Mouse (Mus musculus): ENCODE data around the gene Tex19.1. TPM values are rescaled to one million over a fixed set of nuclear protein-coding genes. Genes with fewer than 3 reads are reported as not detected.

Tex19.1 gene
- polyA plus RNA-seq, 1 experiment from 2014 or later, result not detected

DNA sequence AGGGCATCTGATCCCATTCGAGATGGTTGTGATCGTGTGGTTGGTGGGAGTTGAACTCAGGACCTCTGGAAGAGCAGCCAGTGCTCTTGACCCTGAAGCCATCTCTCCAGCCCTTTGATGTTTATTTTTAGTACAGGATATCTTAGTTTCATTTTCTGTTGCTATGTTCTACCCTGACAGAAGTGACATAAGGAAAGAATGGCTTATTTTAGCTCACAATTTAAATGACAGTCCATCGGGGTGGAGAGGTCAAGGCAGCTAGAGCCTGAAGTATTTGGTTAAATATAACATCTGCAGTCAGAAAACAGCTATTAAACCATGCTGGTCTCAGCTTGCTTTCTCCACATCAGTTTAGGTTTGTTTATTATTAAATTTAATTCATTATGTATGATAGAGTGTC is 24.8 kb upstream of the Tex19.1 start:
- no peak for ATAC-seq (ENCODE audit: low FRiP score)
- Histone ChIP-seq H3K27ac (replicated peaks) (no peak overlapping the region), H3K4me3 (replicated peaks) (no peak overlapping the region), H3K9me3 (replicated peaks) (no peaks in the 10 kb centered on the region), H3K4me2 (no peak overlapping the region), H3K27me3 (replicated peaks) (no peaks in the 10 kb centered on the region), H3K9ac (replicated peaks) (no peak overlapping the region), H3K36me3 (no peaks in the 10 kb centered on the region), H3K4me1 (no peaks in the 10 kb centered on the region)
- 83% methylated on average over 3 of the region's 3 CpGs for WGBS

DNA sequence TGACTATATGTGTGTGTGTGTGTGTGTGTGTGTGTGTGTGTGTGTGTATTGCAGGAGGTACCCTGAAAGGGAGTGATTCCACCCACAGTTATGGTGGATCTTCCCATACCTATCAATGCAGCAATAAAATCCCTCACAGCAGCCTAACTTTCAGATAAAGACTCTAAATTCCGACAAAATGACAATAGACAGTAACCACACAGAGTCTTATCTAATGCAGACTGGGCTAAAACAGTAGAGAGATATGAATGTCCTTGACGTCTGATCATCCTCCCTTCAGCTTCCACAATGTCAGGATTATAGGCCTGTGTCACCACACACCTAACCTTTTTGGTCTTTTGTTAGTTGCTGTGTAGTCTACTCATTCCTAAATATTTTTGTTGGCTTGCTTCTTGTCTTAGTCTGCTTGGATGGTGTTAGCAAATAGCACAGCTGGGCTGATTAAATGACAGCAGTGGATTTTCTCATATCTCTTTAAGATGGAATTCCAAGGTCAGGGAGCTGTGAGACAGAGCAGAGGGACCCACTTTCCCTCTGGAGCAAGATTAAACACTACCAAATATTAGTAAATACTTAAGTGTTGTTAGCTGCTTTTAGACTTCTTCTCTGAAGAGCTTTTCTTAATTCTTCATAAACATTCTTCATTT is 23.8 kb upstream of the Tex19.1 start:
- Histone ChIP-seq H3K27me3 (replicated peaks) (no peaks in the 10 kb centered on the region), H3K36me3 (no peaks in the 10 kb centered on the region), H3K4me3 (replicated peaks) (no peak overlapping the region), H3K27ac (replicated peaks) (no peak overlapping the region), H3K4me2 (no peak overlapping the region), H3K4me1 (no peaks in the 10 kb centered on the region), H3K9ac (replicated peaks) (no peak overlapping the region), H3K9me3 (replicated peaks) (no peaks in the 10 kb centered on the region)
- 75% methylated on average over 2 of the region's 2 CpGs for WGBS
- no peak for ATAC-seq (ENCODE audit: low FRiP score)

DNA sequence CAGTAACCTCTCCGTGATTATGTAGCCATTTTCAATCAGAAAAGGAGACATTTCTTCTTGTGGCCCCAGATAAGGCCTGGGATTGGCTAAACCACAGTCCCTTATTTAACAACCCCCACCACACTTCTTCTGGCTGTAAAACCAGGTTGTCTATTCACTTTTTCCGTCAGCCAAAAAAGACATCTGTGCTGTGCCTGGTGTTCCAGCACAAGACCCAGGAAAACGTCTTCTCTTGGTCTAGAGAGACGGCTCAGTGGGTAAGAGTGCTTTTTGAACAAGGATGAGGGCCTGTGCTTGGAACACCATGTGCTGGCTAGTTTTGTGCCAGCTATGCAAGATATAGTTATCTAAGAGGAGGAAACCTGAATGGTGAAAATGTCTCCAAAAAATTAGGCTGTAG is 22.5 kb upstream of the Tex19.1 start:
- H3K36me3 ChIP-seq, result no peaks in the 10 kb centered on the region
- H3K4me1 ChIP-seq, result no peaks in the 10 kb centered on the region
- no peaks in the 10 kb centered on the region for H3K9me3 ChIP-seq (replicated peaks)
- ATAC-seq (ENCODE audit: low FRiP score), result no peak
- no peak overlapping the region for H3K27ac ChIP-seq (replicated peaks)
- H3K4me2 ChIP-seq, result no peak overlapping the region
- no peaks in the 10 kb centered on the region for H3K27me3 ChIP-seq (replicated peaks)
- H3K4me3 ChIP-seq (replicated peaks), result no peak overlapping the region
- H3K9ac ChIP-seq (replicated peaks), result no peak overlapping the region
- WGBS, result 85% methylated on average over 4 of the region's 4 CpGs

DNA sequence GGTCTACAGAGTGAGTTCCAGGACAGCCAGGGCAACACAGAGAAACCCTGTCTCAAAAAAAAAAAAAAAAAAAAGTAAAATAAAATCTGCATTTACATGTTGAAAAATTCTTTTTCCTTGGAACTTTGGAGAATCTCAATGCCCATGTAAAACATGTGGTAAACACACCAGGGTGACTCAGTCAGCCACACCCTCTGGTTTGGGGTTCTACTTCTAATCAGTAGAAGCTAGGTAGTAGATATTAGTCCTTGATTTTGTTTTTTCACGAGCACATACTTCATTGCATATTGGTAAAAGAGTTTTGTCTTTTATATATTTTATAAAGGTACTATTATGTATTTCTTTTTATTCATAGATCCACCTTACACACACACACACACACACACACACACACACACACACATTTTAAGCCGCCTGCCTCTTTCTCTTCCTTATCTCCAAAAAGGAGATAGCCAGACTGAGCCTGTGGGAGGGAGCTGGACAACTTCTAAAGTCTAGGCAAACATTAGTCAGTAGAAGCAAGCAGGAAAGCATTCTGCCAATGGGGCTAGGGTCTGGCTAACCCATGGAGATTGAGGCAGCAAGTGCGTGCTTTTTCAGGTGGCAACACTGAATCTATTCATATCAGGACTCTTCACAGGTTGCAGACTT is 20.3 kb upstream of the Tex19.1 start:
- Histone ChIP-seq H3K27me3 (replicated peaks) (no peaks in the 10 kb centered on the region), H3K9ac (replicated peaks) (no peak overlapping the region), H3K36me3 (no peaks in the 10 kb centered on the region), H3K27ac (replicated peaks) (no peak overlapping the region), H3K4me3 (replicated peaks) (no peak overlapping the region), H3K9me3 (replicated peaks) (no peaks in the 10 kb centered on the region), H3K4me1 (no peaks in the 10 kb centered on the region), H3K4me2 (no peak overlapping the region)
- WGBS, result 88% methylated on average over 3 of the region's 3 CpGs
- ATAC-seq (ENCODE audit: low FRiP score), result no peak

DNA sequence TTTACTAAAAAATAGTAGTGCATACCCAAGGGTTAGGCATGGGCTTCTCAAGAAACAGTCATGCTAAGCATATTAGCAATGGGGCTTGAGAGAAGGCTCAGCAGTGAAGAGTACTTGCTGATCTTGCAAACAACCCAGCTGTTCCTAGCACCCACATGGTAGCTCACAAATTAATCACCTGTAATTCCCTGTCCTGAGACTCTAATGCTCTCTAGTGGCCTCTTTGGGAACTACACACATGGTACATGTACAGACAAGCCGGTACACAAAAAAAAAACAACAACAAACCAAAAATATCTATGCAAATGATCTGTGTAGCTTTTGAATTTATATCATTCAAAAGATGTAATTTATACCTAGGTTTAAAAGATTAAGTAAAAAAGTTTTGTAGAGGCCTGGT is 19.5 kb upstream of the Tex19.1 start:
- H3K4me3 ChIP-seq (replicated peaks), result no peak overlapping the region
- H3K9me3 ChIP-seq (replicated peaks), result no peaks in the 10 kb centered on the region
- H3K4me1 ChIP-seq, result no peaks in the 10 kb centered on the region
- H3K36me3 ChIP-seq, result no peaks in the 10 kb centered on the region
- WGBS, result 90% methylated on average over 1 of the region's 1 CpGs
- H3K27me3 ChIP-seq (replicated peaks), result no peaks in the 10 kb centered on the region
- ATAC-seq (ENCODE audit: low FRiP score), result no peak
- H3K4me2 ChIP-seq, result no peak overlapping the region
- H3K9ac ChIP-seq (replicated peaks), result no peak overlapping the region
- no peak overlapping the region for H3K27ac ChIP-seq (replicated peaks)

DNA sequence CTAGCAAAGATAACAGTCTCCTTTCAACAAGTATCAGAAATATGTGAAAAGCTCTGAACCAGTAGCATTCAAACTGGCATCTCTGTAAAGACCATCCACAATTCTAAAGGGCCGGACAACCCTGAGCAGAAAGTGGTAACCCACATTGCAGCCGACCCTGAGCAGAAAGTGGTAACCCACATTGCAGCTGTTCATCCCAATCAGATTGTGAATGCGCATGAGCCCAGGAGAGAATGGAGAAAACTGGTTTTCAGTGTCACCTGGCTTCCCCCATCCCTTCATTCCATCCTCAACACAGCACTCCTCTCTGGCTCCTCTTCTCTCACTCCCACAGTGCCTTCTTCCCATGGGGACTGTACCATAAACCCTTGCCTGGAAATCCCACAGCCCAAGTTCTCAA is 18.5 kb upstream of the Tex19.1 start:
- Histone ChIP-seq H3K4me3 (replicated peaks) (no peak overlapping the region), H3K27me3 (replicated peaks) (no peaks in the 10 kb centered on the region), H3K36me3 (no peaks in the 10 kb centered on the region), H3K9me3 (replicated peaks) (no peaks in the 10 kb centered on the region), H3K9ac (replicated peaks) (no peak overlapping the region), H3K4me1 (no peaks in the 10 kb centered on the region), H3K27ac (replicated peaks) (no peak overlapping the region), H3K4me2 (no peak overlapping the region)
- 88% methylated on average over 3 of the region's 3 CpGs for WGBS
- ATAC-seq (ENCODE audit: low FRiP score), result no peak

DNA sequence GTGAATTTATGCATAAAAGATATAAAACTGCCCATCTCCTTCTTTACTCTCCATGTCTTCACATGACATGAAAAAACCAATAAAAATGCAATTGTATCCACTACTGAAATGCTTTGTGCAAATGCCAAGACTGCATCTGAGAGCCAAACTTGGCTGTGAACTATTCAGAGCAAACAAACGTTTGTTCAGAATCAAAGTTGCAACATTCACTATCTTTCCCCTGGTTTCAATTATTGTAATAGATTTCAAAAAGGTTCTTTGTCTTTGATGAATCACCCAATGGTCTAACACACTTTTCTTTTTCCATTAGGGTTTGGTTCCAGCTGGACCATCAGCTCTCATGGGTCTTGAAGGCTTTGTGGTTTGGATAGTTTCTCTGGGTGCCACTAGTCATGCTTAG is 16.3 kb upstream of the Tex19.1 start:
- H3K9ac ChIP-seq (replicated peaks), result no peak overlapping the region
- no peak overlapping the region for H3K4me3 ChIP-seq (replicated peaks)
- no peak for ATAC-seq (ENCODE audit: low FRiP score)
- H3K4me2 ChIP-seq, result no peak overlapping the region
- 65% methylated on average over 1 of the region's 1 CpGs for whole genome bisulfite sequencing
- H3K27ac ChIP-seq (replicated peaks), result no peak overlapping the region
- H3K9me3 ChIP-seq (replicated peaks), result no peaks in the 10 kb centered on the region
- H3K27me3 ChIP-seq (replicated peaks), result no peaks in the 10 kb centered on the region
- no peaks in the 10 kb centered on the region for H3K36me3 ChIP-seq
- no peaks in the 10 kb centered on the region for H3K4me1 ChIP-seq

DNA sequence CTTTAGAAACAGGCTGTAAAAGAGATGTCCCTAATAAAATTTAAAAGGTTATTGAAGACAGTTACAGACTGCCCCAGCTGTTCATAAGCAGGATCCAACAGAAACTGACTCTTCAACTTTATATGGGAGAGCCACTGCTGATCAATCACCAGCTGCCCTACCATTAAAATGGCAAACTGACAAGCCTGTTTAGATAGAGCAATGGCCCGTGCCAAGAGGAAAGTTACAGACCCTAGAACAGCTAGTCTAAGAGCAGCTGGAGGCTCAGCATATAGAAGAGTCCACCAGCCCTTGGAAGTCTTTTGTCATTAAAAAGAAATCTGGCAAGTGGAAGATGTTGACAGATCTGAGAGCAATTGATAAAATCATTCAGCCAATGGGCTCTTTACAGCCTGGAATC is 11.3 kb upstream of the Tex19.1 start:
- ATAC-seq (ENCODE audit: low FRiP score), result no peak
- Histone ChIP-seq H3K27me3 (replicated peaks) (no peaks in the 10 kb centered on the region), H3K9me3 (replicated peaks) (no peaks in the 10 kb centered on the region), H3K4me2 (no peak overlapping the region), H3K4me1 (no peaks in the 10 kb centered on the region), H3K36me3 (no peaks in the 10 kb centered on the region), H3K27ac (replicated peaks) (no peak overlapping the region), H3K4me3 (replicated peaks) (no peak overlapping the region), H3K9ac (replicated peaks) (no peak overlapping the region)
- WGBS, result 20% methylated on average over 1 of the region's 1 CpGs

DNA sequence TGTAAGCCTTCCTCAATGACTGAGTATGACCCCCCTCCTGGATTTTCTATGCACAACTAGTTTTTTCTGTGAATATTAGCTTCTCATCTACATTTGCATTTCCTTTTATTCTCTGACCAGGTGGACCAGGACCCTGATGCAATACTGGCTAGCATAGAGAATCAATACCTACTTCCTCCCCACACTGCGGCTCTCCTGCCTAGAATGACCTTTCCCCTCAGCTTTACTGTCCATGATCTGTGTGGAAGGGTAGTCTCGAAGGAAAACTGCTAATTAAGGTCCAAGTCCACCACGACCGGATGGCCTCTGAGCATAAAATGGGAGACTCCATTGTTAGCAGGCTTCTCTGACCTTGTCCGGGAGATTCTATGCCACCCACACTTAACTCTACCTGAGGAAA is 8.3 kb upstream of the Tex19.1 start:
- ATAC-seq (ENCODE audit: low FRiP score), result no peak
- Histone ChIP-seq H3K27me3 (replicated peaks) (no peaks in the 10 kb centered on the region), H3K4me1 (no peaks in the 10 kb centered on the region)

DNA sequence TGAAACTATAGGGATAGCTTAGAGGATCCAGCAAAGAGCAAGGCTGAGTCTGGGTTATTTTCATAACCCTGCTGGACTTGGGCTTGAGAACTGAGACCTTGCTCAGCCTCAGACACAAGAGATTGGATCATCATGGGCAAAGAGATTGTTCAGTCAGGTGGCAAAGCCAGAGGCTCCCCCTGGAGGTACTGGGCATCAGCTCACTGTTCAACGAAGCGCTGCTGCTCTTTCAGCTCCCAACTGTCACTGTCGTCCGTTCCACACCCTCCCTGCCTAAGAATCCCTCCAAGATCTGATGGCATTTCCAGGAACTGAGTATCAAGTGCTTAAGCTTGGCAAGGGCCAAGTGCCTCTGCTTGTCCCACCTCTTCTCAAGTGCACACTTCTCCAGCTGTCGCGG is 7.2 kb upstream of the Tex19.1 start:
- 51% methylated on average over 6 of the region's 6 CpGs for WGBS
- no peak overlapping the region for H3K4me2 ChIP-seq
- H3K4me1 ChIP-seq, result no peaks in the 10 kb centered on the region

More for the DNA sequence above, 8.3 kb upstream of the Tex19.1 start:
- WGBS, result 85% methylated on average over 5 of the region's 5 CpGs
- H3K36me3 ChIP-seq, result no peaks in the 10 kb centered on the region
- H3K4me3 ChIP-seq (replicated peaks), result no peak overlapping the region
- no peak overlapping the region for H3K27ac ChIP-seq (replicated peaks)
- no peak overlapping the region for H3K9ac ChIP-seq (replicated peaks)
- no peak overlapping the region for H3K4me2 ChIP-seq
- H3K9me3 ChIP-seq (replicated peaks), result no peaks in the 10 kb centered on the region

DNA sequence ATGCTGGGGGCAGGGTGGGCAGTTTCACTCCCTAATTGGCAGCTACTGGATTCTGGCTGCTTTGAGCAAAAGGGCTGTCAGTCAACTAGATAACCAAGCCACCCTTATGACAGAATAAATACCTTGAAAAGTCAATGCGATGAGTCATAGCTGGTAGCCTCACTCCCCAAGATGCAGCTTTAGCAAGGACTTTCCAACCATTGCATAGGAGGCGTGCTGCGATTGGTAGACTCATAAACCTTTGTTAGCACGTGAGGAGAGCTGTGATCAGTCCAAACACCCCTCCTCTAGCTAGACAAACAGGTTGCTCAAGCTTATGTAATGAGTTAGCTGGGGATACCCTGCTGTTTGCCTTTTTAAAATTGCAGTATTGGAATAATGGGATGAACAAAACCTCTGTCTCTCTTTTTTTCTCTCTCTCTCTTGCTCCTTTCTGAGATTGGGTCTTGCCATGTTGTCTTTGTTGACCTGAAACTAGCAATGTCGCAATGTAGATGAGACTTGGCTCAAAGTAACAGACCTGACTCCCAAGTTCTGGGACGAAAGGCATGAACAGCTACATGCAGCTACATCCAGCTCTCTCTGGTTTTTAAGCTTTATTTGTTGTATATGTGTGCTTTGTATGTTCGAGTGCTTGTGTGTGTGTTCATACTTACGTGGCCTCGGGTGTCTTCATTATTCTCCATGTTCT is 2.5 kb upstream of the Tex19.1 start:
- H3K4me3 ChIP-seq (replicated peaks), result no peak overlapping the region
- no peak for ATAC-seq (ENCODE audit: low FRiP score)
- no peak overlapping the region for H3K27ac ChIP-seq (replicated peaks)
- no peaks in the 10 kb centered on the region for H3K4me1 ChIP-seq
- H3K4me2 ChIP-seq, result no peak overlapping the region
- no peak overlapping the region for H3K9ac ChIP-seq (replicated peaks)
- H3K27me3 ChIP-seq (replicated peaks), result no peaks in the 10 kb centered on the region
- WGBS, result 80% methylated on average over 9 of the region's 9 CpGs
- H3K36me3 ChIP-seq, result no peaks in the 10 kb centered on the region
- no peaks in the 10 kb centered on the region for H3K9me3 ChIP-seq (replicated peaks)

More for the DNA sequence above, 7.2 kb upstream of the Tex19.1 start:
- Histone ChIP-seq H3K9ac (replicated peaks) (no peak overlapping the region), H3K36me3 (no peaks in the 10 kb centered on the region), H3K27ac (replicated peaks) (no peak overlapping the region), H3K27me3 (replicated peaks) (no peaks in the 10 kb centered on the region), H3K4me3 (replicated peaks) (no peak overlapping the region), H3K9me3 (replicated peaks) (no peaks in the 10 kb centered on the region)
- ATAC-seq (ENCODE audit: low FRiP score), result no peak

DNA sequence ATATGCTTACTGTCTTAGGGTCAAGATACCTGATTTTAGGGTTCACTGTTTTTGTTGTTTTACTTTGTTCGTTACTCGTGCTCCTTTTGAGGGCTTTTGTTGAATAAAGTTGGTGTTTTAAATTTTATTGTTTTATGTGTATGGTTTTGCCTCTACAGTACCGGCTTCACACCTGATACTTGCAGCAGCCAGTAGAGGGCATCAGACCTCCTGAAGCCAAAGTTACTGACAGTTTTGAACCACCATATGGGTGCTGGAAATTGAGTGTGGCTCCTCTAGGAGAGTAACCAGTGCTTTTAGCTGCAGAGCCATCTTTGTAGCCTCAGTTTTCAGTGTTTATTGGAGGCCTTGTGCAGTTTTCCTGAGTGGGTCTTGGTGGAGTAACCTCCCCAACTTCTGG is 2.2 kb downstream of the Tex19.1 start:
- 76% methylated on average over 3 of the region's 3 CpGs for WGBS
- Histone ChIP-seq H3K27me3 (replicated peaks) (no peaks in the 10 kb centered on the region), H3K36me3 (no peaks in the 10 kb centered on the region), H3K9me3 (replicated peaks) (no peaks in the 10 kb centered on the region), H3K27ac (replicated peaks) (no peak overlapping the region), H3K4me1 (no peaks in the 10 kb centered on the region), H3K4me3 (replicated peaks) (no peak overlapping the region), H3K4me2 (no peak overlapping the region), H3K9ac (replicated peaks) (no peak overlapping the region)
- no peak for ATAC-seq (ENCODE audit: low FRiP score)
